Mouse (Mus musculus) R1 (cell line): ENCODE measurements at regions not wholly inside any gene's neighbourhood (a gene's known extent, or its start where the extent isn't known, plus 50 kb on each side); places are given as distances from the start of the nearest gene placed in this dataset.
A peak's percentile ranks its signal among the peaks of the same experiment; 100 is the strongest.

ENCODE experiments used
- DNase-seq: peaks from one replicate; pipeline ENCODE4 v3.0.0-alpha.2; 2018; ENCODE audit warnings: low read depth, low spot score

- DNase-seq, result no peak
Observed at GRCm38 (mm10) chr14:58967975-58968374, 174.7 kb downstream of the 1700129C05Rik start.

GRCm38 (mm10) chr14:58967163-58967562 is 175.5 kb downstream of the 1700129C05Rik start:
- no peak for DNase-seq

- no peak for DNase-seq
Observed at GRCm38 (mm10) chr14:58944958-58945357, 197.7 kb downstream of the 1700129C05Rik start.

GRCm38 (mm10) chr14:58943267-58943765 is 199.4 kb downstream of the 1700129C05Rik start:
- DNase-seq, result no peak

GRCm38 (mm10) chr14:58939086-58939485 is 203.6 kb downstream of the 1700129C05Rik start:
- peak; percentile 16 for DNase-seq

- DNase-seq, result peak; percentile 71
Observed at GRCm38 (mm10) chr14:58938601-58938970, 204.1 kb downstream of the 1700129C05Rik start.

GRCm38 (mm10) chr14:58937791-58938600 is 204.7 kb downstream of the 1700129C05Rik start:
- peak; percentile 60 for DNase-seq

GRCm38 (mm10) chr14:58937331-58937730 is 205.4 kb downstream of the 1700129C05Rik start:
- DNase-seq, result no peak

- DNase-seq, result no peak
Observed at GRCm38 (mm10) chr14:58936131-58936530, 206.6 kb downstream of the 1700129C05Rik start.

- no peak for DNase-seq
Observed at GRCm38 (mm10) chr14:58917853-58918252, 224.8 kb downstream of the 1700129C05Rik start.

- DNase-seq, result no peak
Observed at GRCm38 (mm10) chr14:58917228-58917627, 225.5 kb downstream of the 1700129C05Rik start.

- DNase-seq, result no peak
Observed at GRCm38 (mm10) chr14:58914937-58915336, 227.8 kb downstream of the 1700129C05Rik start.

- no peak for DNase-seq
Observed at GRCm38 (mm10) chr14:58910846-58911245, 231.8 kb downstream of the 1700129C05Rik start.

- DNase-seq, result no peak
Observed at GRCm38 (mm10) chr14:58907932-58908331, 234.8 kb downstream of the 1700129C05Rik start.

GRCm38 (mm10) chr14:58907359-58907758 is 235.3 kb downstream of the 1700129C05Rik start:
- DNase-seq, result no peak

- no peak for DNase-seq
Observed at GRCm38 (mm10) chr14:58906631-58907030, 236.1 kb downstream of the 1700129C05Rik start.

- DNase-seq, result no peak
Observed at GRCm38 (mm10) chr14:58868176-58868949, 274.3 kb downstream of the 1700129C05Rik start.

- DNase-seq, result no peak
Observed at GRCm38 (mm10) chr14:58867396-58868107, 275.1 kb downstream of the 1700129C05Rik start.

- DNase-seq, result no peak
Observed at GRCm38 (mm10) chr14:58854871-58855270, 287.8 kb downstream of the 1700129C05Rik start.

- DNase-seq, result no peak
Observed at GRCm38 (mm10) chr14:58844565-58844964, 298.1 kb downstream of the 1700129C05Rik start.

GRCm38 (mm10) chr14:58842196-58842886 is 300.4 kb downstream of the 1700129C05Rik start:
- DNase-seq, result no peak
